Mouse (Mus musculus): Measurements from ENCODE around the gene Tspo. TPM values are rescaled to one million over a fixed set of nuclear protein-coding genes. Genes with fewer than 3 reads are reported as not detected.

Tspo gene
- polyA plus RNA-seq, 2 experiments from 2014 or later = 372 to 374 TPM

Other genes starting within 250 kb of the Tspo start
- gene Arfgap3, start 213.3 kb upstream of the Tspo start, polyA plus RNA-seq (2017; shearing (Covaris generic)) = 10 to 100 TPM; 11.3 to 13.7 TPM
- 10 to 100 TPM; 21.2 to 24.9 TPM for gene Pacsin2, start 99.0 kb upstream of the Tspo start, polyA plus RNA-seq (2017; shearing (Covaris generic))
- gene Ttll1, start 52.7 kb upstream of the Tspo start, polyA plus RNA-seq (2017; shearing (Covaris generic)) = 1 to 10 TPM; 8.4 to 9.8 TPM
- 1 to 10 TPM; 1.1 to 2.5 TPM for gene Bik, start 36.7 kb upstream of the Tspo start, polyA plus RNA-seq (2017; shearing (Covaris generic))
- gene Mcat, start 195 bp downstream of the Tspo start, polyA plus RNA-seq (2017; shearing (Covaris generic)) = 1 to 10 TPM; 3.3 to 3.4 TPM
- 10 to 100 TPM; 12.2 to 14.2 TPM for gene Ttll12, start 31.6 kb downstream of the Tspo start, polyA plus RNA-seq (2017; shearing (Covaris generic))
- not detected for gene Scube1, start 161.4 kb downstream of the Tspo start, polyA plus RNA-seq (2017; shearing (Covaris generic))
- not detected for gene Mpped1, start 215.9 kb downstream of the Tspo start, polyA plus RNA-seq (2017; shearing (Covaris generic))

Data from activated CD4-positive, CD25-positive, alpha-beta regulatory T cell, adult 4 months (primary cell).